8 mouse cellular contexts compared by ENCODE assay signal in the genomic region with DNA sequence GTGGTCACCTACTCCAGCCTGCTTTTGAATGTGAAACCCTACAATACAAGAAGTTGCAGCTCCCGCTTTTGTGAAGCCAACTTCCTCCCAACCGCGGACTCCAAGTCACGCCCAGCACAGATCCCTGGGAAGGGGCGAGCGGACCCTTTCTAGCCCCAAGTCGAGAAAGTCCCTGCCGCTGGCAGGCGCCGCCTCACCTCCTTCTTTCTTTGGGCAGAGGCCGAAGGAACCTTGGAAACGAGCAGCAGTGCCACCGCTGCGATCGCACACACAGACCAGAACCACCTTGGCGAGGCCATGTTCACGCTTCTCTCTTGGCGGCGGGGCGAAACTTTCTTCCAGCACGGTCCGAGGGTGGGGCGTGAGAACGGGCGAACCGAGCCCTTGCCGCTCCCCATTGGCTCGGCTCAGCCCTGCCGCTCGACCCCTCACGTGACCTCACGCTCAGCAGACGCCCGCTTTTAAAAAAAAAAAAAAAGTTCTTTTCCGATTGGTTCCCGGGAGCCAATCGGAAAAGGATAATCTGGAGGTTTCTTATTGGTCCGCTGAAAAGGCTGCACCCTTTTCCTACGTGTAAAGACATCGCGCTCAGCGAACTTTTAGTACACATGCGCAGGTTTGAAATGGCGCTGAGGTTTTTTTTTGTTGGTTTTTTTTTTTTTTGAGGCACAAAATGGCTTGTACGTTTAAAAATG. TPM values are rescaled to one million over a fixed set of nuclear protein-coding genes. Genes with fewer than 3 reads are reported as not detected.
DNase-seq lines count a peak whose midpoint lies in the region; ATAC-seq lines count a peak whose summit lies in the region.

TSS of gene Magt1 (minus strand) at position 442 of the 695 bp plus-strand sequence.

- H3K36me3 ChIP-seq in hindbrain, embryonic 10.5 days: no peaks in the 10 kb centered on the region

- 18% methylated on average over 45 of the region's 45 CpGs for WGBS in hindbrain, embryonic 10.5 days

- peak within 1 kb of the TSS; percentile 60 for H3K4me3 ChIP-seq in hindbrain, embryonic 10.5 days

- peak; percentile 92 for ATAC-seq in frontal cortex, adult (ENCODE audit: low TSS enrichment)

- peak; percentile 93 for DNase-seq in MN1 (ENCODE audit: low spot score)
- DNase-seq in cerebellum, adult 9-10 months: peak; percentile 84
- DNase-seq in hindbrain, embryonic 10.5 days (ENCODE audit: low spot score): peak; percentile 87
- peak; percentile 66 to 77 for DNase-seq in layer of hippocampus, postnatal 10 days (ENCODE audit: low spot score in 2 of 2)
- DNase-seq in lung, postnatal 10 days: peak; percentile 94
- peak; percentile 82 for DNase-seq in ovary, postnatal 36 days (ENCODE audit: low spot score)
- peak; percentile 81 for DNase-seq in thymus, postnatal 25 days

- no peaks in the 10 kb centered on the region for H3K27me3 ChIP-seq in hindbrain, embryonic 10.5 days (ENCODE audit: insufficient read depth, poor library complexity, severe bottlenecking)

- no peaks in the 10 kb centered on the region for H3K9me3 ChIP-seq in hindbrain, embryonic 10.5 days

- H3K27ac ChIP-seq in hindbrain, embryonic 10.5 days: peak within 1 kb of the TSS; percentile 87

- peaks cover 10% of the 10 kb centered on the region for H3K4me1 ChIP-seq in hindbrain, embryonic 10.5 days (replicated peaks)

RNA-seq across cellular contexts. Expression of gene Magt1, which starts in this region (rescaled TPM):
- polyA plus RNA-seq in hindbrain, embryonic 10.5 days (2016; fragmentation: Nextera tagmentation; extraction: Ambion mirVana): 30.0 and 43.4 TPM in 2 replicates
- total RNA-seq in layer of hippocampus, postnatal 10 days (2021): 10 to 100 TPM; 14.5 to 21.5 TPM

Comparison
In these comparisons a context has a peak if more than half of its experiments do, and no peak if none do; other contexts are left out.
1. Peak in every context shown above with its lines: DNase-seq, ATAC-seq, H3K4me3 ChIP-seq and H3K27ac ChIP-seq.